Mouse (Mus musculus) limb, embryonic 12.5 days (tissue): ENCODE results near the gene Gm10662. TPM values are rescaled to one million over a fixed set of nuclear protein-coding genes. Genes with fewer than 3 reads are reported as not detected.
"Not testable (repeated sequence)": the region's sequence is repeated elsewhere in the genome, so short reads cannot be mapped to it uniquely, and the experiment has no call there.

Experiments used
- ATAC-seq: fragments of 200-750 bp; cut with Nextera tagmentation; 2 replicates; pipeline ENCODE4 v1.8.0; 2017; ENCODE audit warnings: low read depth, moderate TSS enrichment; ENCODE audit not compliant: insufficient number of reproducible peaks, insufficient read depth, low FRiP score, low TSS enrichment
- H3K27ac ChIP-seq: fragments of 300-500 bp; sonication (generic); 2 replicates; pipeline ENCODE4 v1.5.1; 2016; ENCODE audit warnings: mild to moderate bottlenecking, moderate library complexity
- H3K27me3 ChIP-seq: fragments of 300-500 bp; sonication (generic); 2 replicates; pipeline ENCODE4 v1.6.1; 2016; ENCODE audit warnings: mild to moderate bottlenecking, moderate library complexity
- H3K36me3 ChIP-seq: fragments of 300-500 bp; sonication (generic); 2 replicates; pipeline ENCODE4 v1.6.1; 2016; ENCODE audit warnings: mild to moderate bottlenecking, moderate library complexity
- H3K4me1 ChIP-seq: fragments of 300-500 bp; sonication (generic); replicated peaks from 2 replicates; pipeline ENCODE4 v1.6.1; 2016
- H3K4me2 ChIP-seq: fragments of 300-500 bp; sonication (generic); 2 replicates; pipeline ENCODE4 v1.6.1; 2016; ENCODE audit warnings: mild to moderate bottlenecking, moderate library complexity
- H3K4me3 ChIP-seq: fragments of 300-500 bp; sonication (generic); replicated peaks from 2 replicates; pipeline ENCODE4 v1.5.1; 2016; ENCODE audit warnings: mild to moderate bottlenecking
- H3K9ac ChIP-seq: fragments of 300-500 bp; sonication (generic); replicated peaks from 2 replicates; pipeline ENCODE4 v1.6.1; 2016; ENCODE audit warnings: mild to moderate bottlenecking, moderate library complexity
- H3K9me3 ChIP-seq: fragments of 300-500 bp; sonication (generic); 2 replicates; pipeline ENCODE4 v1.6.1; 2016; ENCODE audit warnings: mild to moderate bottlenecking, moderate library complexity
- WGBS: fragments of 180-500 bp; shearing (Covaris S2); methylation state at CpG from one replicate; pipeline ENCODE4 v1.1.7; 2016; 5-methylcytosine and 5-hydroxymethylcytosine counted together
- polyA plus RNA-seq: library from polyadenylated mRNA; unstranded; fragments of >200 nt; fragmentation: Nextera tagmentation; extraction: Ambion mirVana; gene quantifications from 2 replicates; pipeline ENCODE4 v1.2.1, GENCODE M21; 2016

Gene Gm10662
- polyA plus RNA-seq: not detected in 2 replicates

GRCm38 (mm10) chr7:23144380-23144779 is at the start of gene Gm10662:
Gm10662 (minus strand) TSS chr7:23144480.
- H3K4me1 ChIP-seq, H3K36me3 ChIP-seq, H3K27me3 ChIP-seq, H3K9ac ChIP-seq, ATAC-seq, H3K27ac ChIP-seq, H3K4me3 ChIP-seq, H3K4me2 ChIP-seq, H3K9me3 ChIP-seq: not testable (repeated sequence)
- no CpG with 5 or more reads among the region's 1 CpGs for WGBS

GRCm38 (mm10) chr7:23163505-23163904 is 19.2 kb upstream of the Gm10662 start:
- not testable (repeated sequence) for H3K9me3 ChIP-seq, H3K27ac ChIP-seq, H3K36me3 ChIP-seq, H3K27me3 ChIP-seq, ATAC-seq, H3K4me3 ChIP-seq, H3K4me1 ChIP-seq, H3K4me2 ChIP-seq, H3K9ac ChIP-seq
- 86% methylated on average over 10 of the region's 10 CpGs for WGBS

Other genes with a start within 250 kb of the Gm10662 start
- not detected in 2 replicates for gene Gm4214, start 159.8 kb downstream of the Gm10662 start, polyA plus RNA-seq
- gene Gm4216, start 124.6 kb downstream of the Gm10662 start, polyA plus RNA-seq: not detected in 2 replicates
- gene Vmn1r163, start 88.9 kb downstream of the Gm10662 start, polyA plus RNA-seq: not detected in 2 replicates
- gene Gm8720, start 77.0 kb downstream of the Gm10662 start, polyA plus RNA-seq: not detected in 2 replicates
- gene Vmn1r165, start 72.9 kb upstream of the Gm10662 start, polyA plus RNA-seq: not detected in 2 replicates
- gene Vmn1r166, start 107.2 kb upstream of the Gm10662 start, polyA plus RNA-seq: not detected in 2 replicates
- gene Gm6902, start 134.4 kb upstream of the Gm10662 start, polyA plus RNA-seq: not detected in 2 replicates
- not detected in 2 replicates for gene Nlrp4e, start 156.7 kb upstream of the Gm10662 start, polyA plus RNA-seq
- not detected in 2 replicates for gene Nlrp5, start 241.4 kb upstream of the Gm10662 start, polyA plus RNA-seq